Mouse (Mus musculus) forebrain, embryonic 16.5 days (tissue): Measurements from ENCODE around the gene Rgs17. TPM values are rescaled to one million over a fixed set of nuclear protein-coding genes. Genes with fewer than 3 reads are reported as not detected.
A peak's percentile ranks its signal among the peaks of the same experiment; 100 is the strongest.

Source experiments
- ATAC-seq: fragments of 200-750 bp; cut with Nextera tagmentation; 2 replicates; pipeline ENCODE4 v1.8.0; 2017; ENCODE audit warnings: mild to moderate bottlenecking, moderate library complexity
- H3K27ac ChIP-seq: fragments of 300-500 bp; sonication (generic); 2 replicates; pipeline ENCODE4 v1.5.1; 2014; ENCODE audit warnings: low read length, control low read depth
- H3K27me3 ChIP-seq: fragments of 300-500 bp; sonication (generic); replicated peaks from 2 replicates; pipeline ENCODE4 v1.6.1; 2014; ENCODE audit warnings: low read length; ENCODE audit not compliant: control insufficient read depth, insufficient read depth
- H3K36me3 ChIP-seq: fragments of 300-500 bp; sonication (generic); 2 replicates; pipeline ENCODE4 v1.6.1; 2014; ENCODE audit not compliant: control insufficient read depth, insufficient read depth
- H3K4me1 ChIP-seq: fragments of 300-500 bp; sonication (generic); replicated peaks from 2 replicates; pipeline ENCODE4 v1.6.1; 2014; ENCODE audit warnings: low read length; ENCODE audit not compliant: control insufficient read depth, insufficient read depth
- H3K4me2 ChIP-seq: fragments of 300-500 bp; sonication (generic); 2 replicates; pipeline ENCODE4 v1.6.1; 2014; ENCODE audit warnings: mild to moderate bottlenecking, low read length, control low read depth
- H3K4me3 ChIP-seq: fragments of 300-500 bp; sonication (generic); replicated peaks from 2 replicates; pipeline ENCODE4 v1.5.1; 2014; ENCODE audit warnings: mild to moderate bottlenecking, low read length, control low read depth
- H3K9ac ChIP-seq: fragments of 300-500 bp; sonication (generic); replicated peaks from 2 replicates; pipeline ENCODE4 v1.6.1; 2014; ENCODE audit warnings: low read depth, low read length, control low read depth
- H3K9me3 ChIP-seq: fragments of 300-500 bp; sonication (generic); 2 replicates; pipeline ENCODE4 v1.6.1; 2016; ENCODE audit warnings: low read length; ENCODE audit not compliant: control insufficient read depth
- WGBS: fragments of 180-500 bp; shearing (Covaris S2); extraction: QIAGEN DNeasy Blood & Tissue Kit; methylation state at CpG from one replicate; pipeline ENCODE4 v1.1.7; 2014; 5-methylcytosine and 5-hydroxymethylcytosine counted together
- polyA plus RNA-seq: library from polyadenylated mRNA; unstranded; fragments of >200 nt; fragmentation: Nextera tagmentation; extraction: Ambion mirVana; gene quantifications from 2 replicates; pipeline ENCODE4 v1.2.1, GENCODE M21; 2015

Gene Rgs17
- polyA plus RNA-seq, 1 experiment from 2014 or later = 19.5 TPM

DNA sequence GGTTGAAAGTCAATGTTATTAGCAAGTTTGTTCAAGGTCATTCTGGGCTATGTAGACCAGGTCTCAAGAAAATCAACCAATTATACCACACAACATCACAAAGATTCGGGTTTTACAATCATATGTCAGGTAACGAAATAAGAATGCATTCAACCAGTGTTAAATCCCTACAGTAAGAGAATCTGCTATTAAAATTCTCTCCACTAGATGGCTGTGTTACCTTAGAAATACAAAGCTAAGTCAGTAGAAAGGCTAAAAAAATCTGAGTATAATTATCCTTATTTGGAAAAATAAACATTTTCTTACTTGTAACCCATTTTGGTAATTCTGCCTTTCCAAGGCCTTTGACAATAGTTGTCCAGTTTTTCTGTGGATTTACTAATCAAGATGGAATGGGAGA is 75.3 kb downstream of the Rgs17 start:
- no peak overlapping the region for H3K27ac ChIP-seq
- H3K27me3 ChIP-seq = no peaks in the 10 kb centered on the region
- H3K9me3 ChIP-seq = no peaks in the 10 kb centered on the region
- peak; percentile 57 for ATAC-seq
- H3K36me3 ChIP-seq = no peaks in the 10 kb centered on the region
- H3K9ac ChIP-seq = no peak overlapping the region
- H3K4me2 ChIP-seq = no peak overlapping the region
- no peak overlapping the region for H3K4me3 ChIP-seq
- H3K4me1 ChIP-seq = no peaks in the 10 kb centered on the region
- WGBS = 26% methylated on average over 2 of the region's 2 CpGs

DNA sequence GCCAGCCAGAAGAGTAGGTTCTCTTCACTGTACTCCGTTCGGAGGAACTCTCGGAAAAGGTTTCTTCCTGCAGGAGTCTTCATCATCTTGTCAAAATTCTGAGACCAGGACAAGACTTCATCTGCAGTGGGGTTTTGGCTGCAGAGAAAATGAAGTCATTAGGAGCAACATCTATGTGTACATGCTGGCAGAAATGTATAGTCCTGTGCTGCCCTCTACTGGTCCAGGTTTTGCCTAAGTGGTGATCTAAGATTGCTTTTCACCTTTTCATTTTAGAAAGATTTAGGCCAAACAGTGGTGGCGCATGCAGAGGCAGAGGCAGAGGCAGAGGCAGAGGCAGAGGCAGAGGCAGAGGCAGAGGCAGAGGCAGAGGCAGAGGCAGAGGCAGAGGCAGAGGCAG is 80.8 kb downstream of the Rgs17 start:
- no peak overlapping the region for H3K27ac ChIP-seq
- H3K9me3 ChIP-seq = no peaks in the 10 kb centered on the region
- 0 out of 2 replicates have a peak, but pooled peaks cover 2% of the 10 kb centered on the region for H3K36me3 ChIP-seq
- WGBS = 84% methylated on average over 4 of the region's 4 CpGs
- H3K4me2 ChIP-seq = no peak overlapping the region
- H3K4me1 ChIP-seq = no peaks in the 10 kb centered on the region
- H3K27me3 ChIP-seq = no peaks in the 10 kb centered on the region
- H3K9ac ChIP-seq = no peak overlapping the region
- ATAC-seq = no peak
- H3K4me3 ChIP-seq = no peak overlapping the region

GRCm38 (mm10) chr10:5826336-5827025 is 95.7 kb downstream of the Rgs17 start:
- Histone ChIP-seq H3K4me1 (peaks cover 14% of the 10 kb centered on the region), H3K36me3 (no peaks in the 10 kb centered on the region), H3K27ac (no peak overlapping the region), H3K9ac (no peak overlapping the region), H3K4me3 (no peak overlapping the region), H3K4me2 (no peak overlapping the region), H3K27me3 (no peaks in the 10 kb centered on the region), H3K9me3 (no peaks in the 10 kb centered on the region)
- 76% methylated on average over 6 of the region's 6 CpGs for WGBS
- ATAC-seq = no peak

- Histone ChIP-seq H3K4me2 (peak overlapping the region; percentile 50), H3K4me1 (peaks cover 14% of the 10 kb centered on the region), H3K9me3 (no peaks in the 10 kb centered on the region), H3K36me3 (peaks cover under 1% of the 10 kb centered on the region; the same call in 1 of the 2 replicates), H3K27ac (peak overlapping the region; percentile 20; the same call in 1 of the 2 replicates), H3K9ac (no peak overlapping the region), H3K4me3 (peak overlapping the region; percentile 87), H3K27me3 (no peaks in the 10 kb centered on the region)
- no peak for ATAC-seq
- WGBS = 0% methylated on average over 3 of the region's 3 CpGs
Observed at GRCm38 (mm10) chr10:5824779-5825178, 97.4 kb downstream of the Rgs17 start.

DNA sequence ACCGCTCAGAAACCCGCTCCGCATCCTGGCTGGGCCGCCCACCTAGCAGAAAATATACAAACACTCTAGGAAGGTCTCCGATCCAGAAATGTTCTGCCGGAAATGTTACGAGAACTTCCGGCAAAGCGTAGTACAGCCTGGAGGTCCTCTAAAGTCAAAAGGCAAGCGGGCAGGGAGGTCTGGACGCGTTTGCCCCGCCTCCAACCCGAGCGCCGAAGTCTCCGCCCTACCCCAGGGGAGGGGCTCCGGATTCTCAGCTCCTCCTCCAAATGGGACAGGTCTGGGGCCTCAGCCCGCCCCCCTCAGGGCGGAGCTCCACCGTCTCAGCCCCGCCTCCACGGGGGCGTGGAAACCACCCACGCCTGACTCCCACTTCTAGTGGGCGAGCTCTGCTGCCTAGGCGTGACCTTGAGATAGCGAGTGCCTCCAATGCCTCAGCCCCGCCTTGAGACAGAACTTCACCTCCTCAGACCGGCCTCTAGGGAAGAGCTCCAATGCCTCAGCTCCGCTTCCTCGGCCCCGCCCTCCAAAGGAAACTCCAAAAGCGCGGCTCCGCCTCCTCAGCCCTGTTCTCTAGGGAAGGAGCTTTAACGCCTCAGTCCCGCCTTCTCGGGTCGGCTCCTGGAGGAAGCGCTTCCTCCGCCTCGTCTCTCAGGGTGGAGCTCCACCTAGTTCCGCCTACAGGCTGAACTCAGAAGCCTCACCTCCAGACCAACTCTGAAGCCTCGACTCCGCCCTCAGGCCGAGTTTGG is 98.3 kb downstream of the Rgs17 start, which contains the start of gene Mtrf1l:
TSS of gene Mtrf1l (minus strand) at position 171 of the 752 bp plus-strand sequence.
- no peaks in the 10 kb centered on the region for H3K9me3 ChIP-seq
- peak within 1 kb of the TSS; percentile 80 for H3K27ac ChIP-seq
- H3K36me3 ChIP-seq = peaks cover 8% of the 10 kb centered on the region
- H3K4me2 ChIP-seq = peak within 1 kb of the TSS; percentile 50
- WGBS = under 1% methylated on average over 44 of the region's 47 CpGs
- ATAC-seq = peak; percentile 97
- H3K4me1 ChIP-seq = peaks cover 14% of the 10 kb centered on the region
- H3K27me3 ChIP-seq = no peaks in the 10 kb centered on the region
- peak within 1 kb of the TSS; percentile 87 for H3K4me3 ChIP-seq
- peak within 1 kb of the TSS; percentile 91 for H3K9ac ChIP-seq

GRCm38 (mm10) chr10:5823291-5823739 is 98.9 kb downstream of the Rgs17 start:
- WGBS = under 1% methylated on average over 37 of the region's 37 CpGs
- Histone ChIP-seq H3K27me3 (no peaks in the 10 kb centered on the region), H3K9ac (peak overlapping the region; percentile 91), H3K4me3 (peak overlapping the region; percentile 87), H3K4me1 (peaks cover 14% of the 10 kb centered on the region), H3K27ac (peak overlapping the region; percentile 80), H3K36me3 (peaks cover 8% of the 10 kb centered on the region), H3K9me3 (no peaks in the 10 kb centered on the region), H3K4me2 (peak overlapping the region; percentile 50)
- peak; percentile 9 for ATAC-seq

DNA sequence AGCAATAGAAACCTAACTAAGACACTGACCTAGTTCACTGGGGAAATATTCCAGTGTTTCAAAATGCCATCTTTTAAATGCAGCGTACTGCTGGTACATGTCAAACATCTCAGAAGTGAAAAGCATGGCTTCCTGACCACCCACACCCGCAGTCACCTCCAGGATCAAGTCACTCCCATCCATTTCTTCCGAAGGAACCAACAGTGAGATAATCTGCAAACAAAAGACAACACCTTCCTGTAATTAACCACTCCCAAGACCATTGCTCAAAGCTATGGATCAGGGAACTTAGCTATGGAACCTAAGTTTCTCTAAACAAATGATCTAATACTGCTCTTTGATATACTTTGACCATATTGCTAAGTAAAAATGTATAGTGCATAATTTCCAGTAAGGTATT is 103.4 kb downstream of the Rgs17 start:
- peaks cover 31% of the 10 kb centered on the region for H3K36me3 ChIP-seq
- 89% methylated on average over 3 of the region's 3 CpGs for whole genome bisulfite sequencing

GRCm38 (mm10) chr10:5815968-5816367 is 106.2 kb downstream of the Rgs17 start:
- no peak for ATAC-seq
- Histone ChIP-seq H3K27ac (no peak overlapping the region), H3K9me3 (no peaks in the 10 kb centered on the region), H3K9ac (no peak overlapping the region), H3K27me3 (no peaks in the 10 kb centered on the region), H3K36me3 (peaks cover 49% of the 10 kb centered on the region), H3K4me1 (no peaks in the 10 kb centered on the region), H3K4me2 (no peak overlapping the region), H3K4me3 (no peak overlapping the region)
- 94% methylated on average over 2 of the region's 2 CpGs for WGBS

More for the DNA sequence above, 103.4 kb downstream of the Rgs17 start:
- H3K9me3 ChIP-seq = no peaks in the 10 kb centered on the region
- ATAC-seq = no peak
- H3K4me3 ChIP-seq = no peak overlapping the region
- no peak overlapping the region for H3K4me2 ChIP-seq
- no peaks in the 10 kb centered on the region for H3K27me3 ChIP-seq
- H3K27ac ChIP-seq = no peak overlapping the region
- H3K9ac ChIP-seq = no peak overlapping the region
- H3K4me1 ChIP-seq = peaks cover 14% of the 10 kb centered on the region

DNA sequence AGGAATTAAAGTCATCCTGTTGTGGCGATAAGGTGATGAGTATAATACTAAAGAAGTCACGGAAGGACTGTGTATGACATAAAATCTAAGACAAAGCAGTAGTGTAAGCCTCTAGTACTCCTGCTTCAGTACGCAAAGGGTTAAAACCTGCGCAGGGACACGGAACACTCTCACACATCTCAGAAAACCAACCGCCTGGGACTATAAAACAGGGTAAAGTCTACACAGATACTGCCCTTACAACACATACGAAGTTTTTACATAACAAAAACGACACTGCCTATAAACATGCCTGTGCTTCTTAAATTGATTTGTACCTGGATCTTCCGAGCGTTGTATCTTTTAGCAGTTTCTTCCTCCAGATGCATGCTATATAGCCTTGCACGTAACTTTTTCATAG is 108.5 kb downstream of the Rgs17 start:
- Histone ChIP-seq H3K4me1 (no peaks in the 10 kb centered on the region), H3K36me3 (peaks cover 43% of the 10 kb centered on the region), H3K4me2 (no peak overlapping the region), H3K27ac (no peak overlapping the region), H3K27me3 (no peaks in the 10 kb centered on the region), H3K9ac (no peak overlapping the region), H3K4me3 (no peak overlapping the region), H3K9me3 (no peaks in the 10 kb centered on the region)
- 93% methylated on average over 11 of the region's 11 CpGs for WGBS
- no peak for ATAC-seq
